8 mouse cellular contexts compared by ENCODE assay signal in genomic region chr10:41385506-41386221, GRCm38 (mm10).
A peak's percentile ranks its signal among the peaks of the same experiment; 100 is the strongest.
DNase-seq lines count a peak whose midpoint lies in the region; ATAC-seq and TF ChIP-seq lines count a peak whose summit lies in the region.

No protein-coding gene starts in this region.

- peak; percentile 2 for DNase-seq in embryo, embryonic 10.5 days (ENCODE audit: low spot score)
- DNase-seq in embryo, embryonic 9.5 days (ENCODE audit: extremely low spot score) = no peak
- DNase-seq in CD4-positive helper T cell, adult 2 months (ENCODE audit: low read depth, low spot score) = peak; percentile 43
- DNase-seq in liver, embryonic 13.5 days = peak; percentile 29
- peak; percentile 24 to 84 for DNase-seq in spleen, postnatal 10 days (ENCODE audit: low spot score in 2 of 2)
- DNase-seq in cerebellum, adult 2 months = no peak

- no peak for TF ChIP-seq POLR2A in cerebellum, adult 2 months (IDR thresholded peaks at IDR 0.05; ENCODE audit: borderline replicate concordance, insufficient read depth, low read length)

- 41% methylated on average over 15 of the region's 15 CpGs for WGBS in liver, embryonic 13.5 days (ENCODE audit: insufficient replicate concordance)
- WGBS in cerebellum, adult 2 months = 44% methylated on average over 15 of the region's 15 CpGs
- WGBS in forebrain, embryonic 12.5 days = 86% methylated on average over 15 of the region's 15 CpGs

- H3K4me3 ChIP-seq in liver, embryonic 13.5 days (replicated peaks) = no peak overlapping the region
- no peak overlapping the region for H3K4me3 ChIP-seq in cerebellum, adult 2 months (replicated peaks; ENCODE audit: insufficient read depth, low read depth, low read length)
- H3K4me3 ChIP-seq in forebrain, embryonic 12.5 days (replicated peaks) = no peak overlapping the region

- no peaks in the 10 kb centered on the region for H3K27me3 ChIP-seq in liver, embryonic 13.5 days
- no peaks in the 10 kb centered on the region for H3K27me3 ChIP-seq in cerebellum, adult 2 months (ENCODE audit: control insufficient read depth, insufficient read depth, low read length)
- no peaks in the 10 kb centered on the region for H3K27me3 ChIP-seq in forebrain, embryonic 12.5 days

- H3K4me2 ChIP-seq in liver, embryonic 13.5 days = peak overlapping the region; percentile 6; the same call in 1 of the 2 replicates
- no peak overlapping the region for H3K4me2 ChIP-seq in forebrain, embryonic 12.5 days

- no peak overlapping the region for H3K27ac ChIP-seq in liver, embryonic 13.5 days
- no peak overlapping the region for H3K27ac ChIP-seq in cerebellum, adult 2 months (ENCODE audit: insufficient read depth, low read length)
- no peak overlapping the region for H3K27ac ChIP-seq in forebrain, embryonic 12.5 days

- no peak overlapping the region for H3K9ac ChIP-seq in liver, embryonic 13.5 days
- H3K9ac ChIP-seq in forebrain, embryonic 12.5 days = no peak overlapping the region

- H3K4me1 ChIP-seq in liver, embryonic 13.5 days (replicated peaks) = peaks cover 6% of the 10 kb centered on the region; the same call in 1 of the 2 replicates
- no peaks in the 10 kb centered on the region for H3K4me1 ChIP-seq in cerebellum, adult 2 months (ENCODE audit: control insufficient read depth, insufficient read depth, low read length)
- no peaks in the 10 kb centered on the region for H3K4me1 ChIP-seq in forebrain, embryonic 12.5 days

- TF ChIP-seq CTCF in cerebellum, adult 2 months (IDR thresholded peaks at IDR 0.05; ENCODE audit: borderline replicate concordance, insufficient read depth, low read depth, low read length) = no peak

- peak; percentile 94 for ATAC-seq in granulocyte monocyte progenitor cell, adult 5-6 weeks (replicated peaks; ENCODE audit: poor library complexity, severe bottlenecking)
- no peak for ATAC-seq in liver, embryonic 13.5 days (ENCODE audit: low read depth)
- no peak for ATAC-seq in forebrain, embryonic 12.5 days (ENCODE audit: low FRiP score)

- no peaks in the 10 kb centered on the region for H3K36me3 ChIP-seq in liver, embryonic 13.5 days
- H3K36me3 ChIP-seq in forebrain, embryonic 12.5 days (replicated peaks) = no peaks in the 10 kb centered on the region

- H3K9me3 ChIP-seq in liver, embryonic 13.5 days (replicated peaks) = no peaks in the 10 kb centered on the region
- H3K9me3 ChIP-seq in forebrain, embryonic 12.5 days = no peaks in the 10 kb centered on the region

Comparison
In these comparisons a context has a peak if more than half of its experiments do, and no peak if none do; other contexts are left out.
1. DNase-seq: peak in embryo, embryonic 10.5 days (single experiment), CD4-positive helper T cell, adult 2 months (single experiment), liver, embryonic 13.5 days (single experiment) and spleen, postnatal 10 days (2 of 2); none in embryo, embryonic 9.5 days (single experiment) and cerebellum, adult 2 months (0 of 2).